Mouse (Mus musculus): ENCODE measurements at regions not wholly inside any gene's neighbourhood (a gene's known extent, or its start where the extent isn't known, plus 50 kb on each side); places are given as distances from the start of the nearest gene placed in this dataset.

GRCm38 (mm10) chr8:25340729-25341128, 516.6 kb upstream of the Adam5 start:
- DNase-seq (ENCODE audit: low spot score in 2 of 2) = no peak

- no peak for DNase-seq (ENCODE audit: low spot score in 2 of 2)
Observed at GRCm38 (mm10) chr8:25332120-25332607, 508.0 kb upstream of the Adam5 start.

- DNase-seq (ENCODE audit: low spot score in 2 of 2) = no peak
Observed at GRCm38 (mm10) chr8:25331161-25331776, 507.1 kb upstream of the Adam5 start.

GRCm38 (mm10) chr8:25329791-25330190, 505.6 kb upstream of the Adam5 start:
- no peak for DNase-seq (ENCODE audit: low spot score in 2 of 2)

- no peak for DNase-seq (ENCODE audit: low spot score in 2 of 2)
Observed at GRCm38 (mm10) chr8:25328318-25328717, 504.1 kb upstream of the Adam5 start.

- no peak for DNase-seq (ENCODE audit: low spot score in 2 of 2)
Observed at GRCm38 (mm10) chr8:25326930-25327329, 502.8 kb upstream of the Adam5 start.

GRCm38 (mm10) chr8:25326257-25326656, 502.1 kb upstream of the Adam5 start:
- no peak for DNase-seq (ENCODE audit: low spot score in 2 of 2)

- no peak for DNase-seq (ENCODE audit: low spot score in 2 of 2)
Observed at GRCm38 (mm10) chr8:25324731-25325130, 500.6 kb upstream of the Adam5 start.

GRCm38 (mm10) chr8:25323643-25324420, 499.7 kb upstream of the Adam5 start:
- DNase-seq (ENCODE audit: low spot score in 2 of 2) = no peak

GRCm38 (mm10) chr8:25316383-25316782, 492.2 kb upstream of the Adam5 start:
- no peak for DNase-seq (ENCODE audit: low spot score in 2 of 2)

GRCm38 (mm10) chr8:25311811-25312533, 487.8 kb upstream of the Adam5 start:
- DNase-seq (ENCODE audit: low spot score in 2 of 2) = no peak

- DNase-seq (ENCODE audit: low spot score in 2 of 2) = no peak
Observed at GRCm38 (mm10) chr8:25307956-25308355, 483.8 kb upstream of the Adam5 start.

GRCm38 (mm10) chr8:25307511-25307910, 483.3 kb upstream of the Adam5 start:
- no peak for DNase-seq (ENCODE audit: low spot score in 2 of 2)

GRCm38 (mm10) chr8:25306769-25307491, 482.8 kb upstream of the Adam5 start:
- DNase-seq (ENCODE audit: low spot score in 2 of 2) = no peak

Data from frontal cortex, postnatal 10 days (tissue).